Mouse (Mus musculus) midbrain, embryonic 11.5 days (tissue): ENCODE data around the gene Thrap3. TPM values are rescaled to one million over a fixed set of nuclear protein-coding genes. Genes with fewer than 3 reads are reported as not detected.

ENCODE experiments used
- ATAC-seq: fragments of 200-750 bp; cut with Nextera tagmentation; 2 replicates; pipeline ENCODE4 v1.8.0; 2017; ENCODE audit warnings: moderate TSS enrichment, moderate library complexity; ENCODE audit not compliant: low FRiP score
- DNase-seq: peaks from one replicate; pipeline ENCODE4 v3.0.0; 2015; ENCODE audit warnings: low spot score; ENCODE audit errors: missing footprints
- H3K27ac ChIP-seq: fragments of 300-500 bp; sonication (generic); 2 replicates; pipeline ENCODE4 v1.5.1; 2014; ENCODE audit warnings: low read depth, low read length
- H3K27me3 ChIP-seq: fragments of 300-500 bp; sonication (generic); 2 replicates; pipeline ENCODE4 v1.6.1; 2014; ENCODE audit warnings: mild to moderate bottlenecking, low read length, moderate library complexity, mixed read lengths; ENCODE audit not compliant: control insufficient read depth, insufficient read depth
- H3K36me3 ChIP-seq: fragments of 300-500 bp; sonication (generic); 2 replicates; pipeline ENCODE4 v1.6.1; 2014; ENCODE audit warnings: mild to moderate bottlenecking, low read length, moderate library complexity, mixed read lengths; ENCODE audit not compliant: control insufficient read depth, insufficient read depth
- H3K4me1 ChIP-seq: fragments of 300-500 bp; sonication (generic); 2 replicates; pipeline ENCODE4 v1.6.1; 2014; ENCODE audit warnings: low read length; ENCODE audit not compliant: control insufficient read depth, insufficient read depth
- H3K4me2 ChIP-seq: fragments of 300-500 bp; sonication (generic); 2 replicates; pipeline ENCODE4 v1.6.1; 2014; ENCODE audit warnings: mild to moderate bottlenecking, moderate library complexity
- H3K4me3 ChIP-seq: fragments of 300-500 bp; sonication (generic); 2 replicates; pipeline ENCODE4 v1.5.1; 2014; ENCODE audit warnings: low read depth, low read length
- H3K9ac ChIP-seq: fragments of 300-500 bp; sonication (generic); 2 replicates; pipeline ENCODE4 v1.6.1; 2014; ENCODE audit warnings: low read length
- H3K9me3 ChIP-seq: fragments of 300-500 bp; sonication (generic); 2 replicates; pipeline ENCODE4 v1.6.1; 2016; ENCODE audit warnings: low read length; ENCODE audit not compliant: control insufficient read depth
- WGBS: fragments of 180-500 bp; shearing (Covaris S2); extraction: QIAGEN DNeasy Blood & Tissue Kit; methylation state at CpG from one replicate; pipeline ENCODE4 v1.1.7; 2014; 5-methylcytosine and 5-hydroxymethylcytosine counted together
- polyA plus RNA-seq: library from polyadenylated mRNA; unstranded; fragments of >200 nt; fragmentation: Nextera tagmentation; extraction: Ambion mirVana; gene quantifications from 2 replicates; pipeline ENCODE4 v1.2.1, GENCODE M21; 2014

The Thrap3 gene
- polyA plus RNA-seq, 1 experiment from 2014 or later, result 192 TPM

GRCm38 (mm10) chr4:126163685-126164084, 38.9 kb downstream of the Thrap3 start:
- H3K36me3 ChIP-seq, result peaks cover 13% of the 10 kb centered on the region
- no peak overlapping the region for H3K4me2 ChIP-seq
- H3K9ac ChIP-seq, result no peak overlapping the region
- no peaks in the 10 kb centered on the region for H3K9me3 ChIP-seq
- no peaks in the 10 kb centered on the region for H3K27me3 ChIP-seq
- DNase-seq (no peak), ATAC-seq (no peak)
- no peak overlapping the region for H3K27ac ChIP-seq
- 65% methylated on average over 4 of the region's 4 CpGs for WGBS
- H3K4me3 ChIP-seq, result no peak overlapping the region
- peaks cover 8% of the 10 kb centered on the region for H3K4me1 ChIP-seq

DNA sequence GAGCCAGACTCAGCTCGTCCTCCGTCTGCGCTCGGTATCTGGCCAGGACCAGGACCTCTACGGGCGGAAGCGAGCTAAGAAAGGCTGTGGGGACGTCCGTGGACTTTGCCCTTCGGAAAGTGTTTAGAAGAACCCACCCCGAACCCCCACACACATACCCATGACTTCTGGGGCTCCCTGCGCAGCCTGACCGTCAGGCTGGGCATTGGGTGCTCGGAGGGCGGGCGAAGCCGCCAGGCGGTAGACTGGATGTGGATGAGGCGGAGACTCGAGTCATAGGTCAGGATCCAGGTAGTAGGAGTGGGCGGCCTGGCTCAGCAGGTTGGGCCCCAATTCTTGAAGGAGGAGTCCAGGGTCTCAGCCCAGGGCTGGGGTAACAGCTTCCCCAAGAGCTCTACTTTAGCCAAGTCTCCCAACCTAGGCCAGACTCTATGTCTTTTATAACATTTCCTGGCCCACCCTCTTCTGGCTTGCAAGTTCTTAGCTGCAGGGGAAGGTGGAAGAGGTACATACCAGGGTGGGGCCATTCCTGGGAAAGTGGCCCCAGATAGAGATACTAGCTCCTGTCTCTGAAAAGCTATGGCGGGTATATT, 39.4 kb downstream of the Thrap3 start, which contains the start of gene Sh3d21:
TSS of gene Sh3d21 (minus strand) at position 425 of the 593 bp plus-strand sequence.
- WGBS, result 6% methylated on average over 22 of the region's 22 CpGs
- Histone ChIP-seq H3K4me2 (peak within 1 kb of the TSS; percentile 98), H3K4me1 (peaks cover 8% of the 10 kb centered on the region), H3K27me3 (no peaks in the 10 kb centered on the region), H3K27ac (no peak within 1 kb of the TSS), H3K9me3 (no peaks in the 10 kb centered on the region), H3K9ac (peak within 1 kb of the TSS; percentile 77), H3K36me3 (peaks cover 11% of the 10 kb centered on the region), H3K4me3 (peak within 1 kb of the TSS; percentile 49)
- DNase-seq (peak; percentile 93), ATAC-seq (peak; percentile 34; the same call in 1 of the 2 replicates)

- no peak overlapping the region for H3K27ac ChIP-seq
- peak overlapping the region; percentile 49 for H3K4me3 ChIP-seq
- ATAC-seq (peak; percentile 89), DNase-seq (peak; percentile 95)
- peak overlapping the region; percentile 98 for H3K4me2 ChIP-seq
- H3K9me3 ChIP-seq, result no peaks in the 10 kb centered on the region
- H3K4me1 ChIP-seq, result peaks cover 8% of the 10 kb centered on the region
- H3K9ac ChIP-seq, result peak overlapping the region; percentile 77
- no peaks in the 10 kb centered on the region for H3K27me3 ChIP-seq
- peaks cover 7% of the 10 kb centered on the region; the same call in 1 of the 2 replicates for H3K36me3 ChIP-seq
- under 1% methylated on average over 44 of the region's 44 CpGs for WGBS
These were observed 40.0 kb downstream of the Thrap3 start for GRCm38 (mm10) chr4:126162544-126163066.

GRCm38 (mm10) chr4:126161986-126162385, 40.6 kb downstream of the Thrap3 start:
- ATAC-seq (no peak), DNase-seq (no peak)
- H3K27ac ChIP-seq, result no peak overlapping the region
- H3K4me2 ChIP-seq, result peak overlapping the region; percentile 98
- peaks cover 8% of the 10 kb centered on the region for H3K4me1 ChIP-seq
- no peaks in the 10 kb centered on the region for H3K9me3 ChIP-seq
- 62% methylated on average over 9 of the region's 9 CpGs for WGBS
- H3K27me3 ChIP-seq, result no peaks in the 10 kb centered on the region
- peaks cover 7% of the 10 kb centered on the region; the same call in 1 of the 2 replicates for H3K36me3 ChIP-seq
- no peak overlapping the region for H3K9ac ChIP-seq
- no peak overlapping the region for H3K4me3 ChIP-seq

DNA sequence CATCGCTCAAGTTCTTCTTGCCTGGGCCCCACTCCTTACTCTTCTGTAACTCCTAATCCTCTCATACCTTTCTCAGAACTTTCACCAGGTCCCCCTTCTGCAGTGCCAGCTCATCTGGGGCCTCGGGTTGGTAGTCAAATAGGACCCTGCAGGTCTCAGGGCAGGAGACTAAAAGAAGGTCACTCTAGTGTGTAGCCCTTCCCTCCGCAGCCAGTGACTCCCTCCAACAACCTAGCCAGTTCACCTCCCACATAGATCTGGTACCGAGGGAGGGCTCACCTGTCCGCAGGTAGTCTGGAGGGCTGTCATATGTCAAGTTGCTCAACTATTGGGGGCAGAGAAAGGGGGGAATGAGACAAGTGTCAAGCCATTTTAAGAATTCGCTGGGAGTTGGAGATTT, 41.1 kb downstream of the Thrap3 start:
- Histone ChIP-seq H3K9ac (no peak overlapping the region), H3K36me3 (peaks cover 2% of the 10 kb centered on the region; the same call in 1 of the 2 replicates), H3K4me3 (no peak overlapping the region), H3K27ac (no peak overlapping the region), H3K27me3 (no peaks in the 10 kb centered on the region), H3K4me2 (no peak overlapping the region), H3K9me3 (no peaks in the 10 kb centered on the region), H3K4me1 (peaks cover 8% of the 10 kb centered on the region)
- ATAC-seq, result no peak
- no peak for DNase-seq
- WGBS, result 91% methylated on average over 6 of the region's 6 CpGs

DNA sequence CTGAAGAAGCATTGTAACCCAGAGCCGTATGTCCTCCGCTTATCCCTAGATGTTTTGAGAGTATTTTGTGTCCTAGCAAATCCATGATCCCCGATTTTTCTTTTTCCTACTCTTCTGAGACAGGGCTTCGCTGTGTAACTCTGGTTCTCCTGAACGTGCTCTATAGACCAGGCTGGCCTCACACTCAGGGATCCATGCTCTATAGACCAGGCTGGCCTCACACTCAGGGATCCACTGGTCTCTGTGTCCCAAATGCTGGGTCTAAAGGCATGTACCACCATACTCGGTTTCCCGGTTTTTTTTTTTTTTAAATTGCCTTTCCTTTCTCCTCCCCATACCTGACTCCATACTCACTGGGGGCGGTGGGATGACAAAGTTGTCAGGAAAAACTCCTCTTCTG, 41.6 kb downstream of the Thrap3 start:
- no peak overlapping the region for H3K9ac ChIP-seq
- H3K4me2 ChIP-seq, result no peak overlapping the region
- H3K27ac ChIP-seq, result no peak overlapping the region
- ATAC-seq (no peak), DNase-seq (no peak)
- H3K4me3 ChIP-seq, result no peak overlapping the region
- H3K36me3 ChIP-seq, result no peaks in the 10 kb centered on the region; the same call in 1 of the 2 replicates
- 95% methylated on average over 8 of the region's 8 CpGs for WGBS
- H3K27me3 ChIP-seq, result no peaks in the 10 kb centered on the region
- peaks cover 8% of the 10 kb centered on the region for H3K4me1 ChIP-seq
- H3K9me3 ChIP-seq, result no peaks in the 10 kb centered on the region

- DNase-seq, result no peak
- Histone ChIP-seq H3K4me3 (no peak overlapping the region), H3K9me3 (no peaks in the 10 kb centered on the region), H3K36me3 (no peaks in the 10 kb centered on the region), H3K27me3 (no peaks in the 10 kb centered on the region), H3K4me1 (peaks cover 8% of the 10 kb centered on the region), H3K27ac (no peak overlapping the region), H3K9ac (no peak overlapping the region), H3K4me2 (no peak overlapping the region)
- 79% methylated on average over 8 of the region's 8 CpGs for WGBS
- no peak for ATAC-seq
These were observed 43.1 kb downstream of the Thrap3 start for GRCm38 (mm10) chr4:126159455-126159854.

- Histone ChIP-seq H3K9me3 (no peaks in the 10 kb centered on the region), H3K4me3 (no peak overlapping the region), H3K27me3 (no peaks in the 10 kb centered on the region), H3K4me2 (no peak overlapping the region), H3K9ac (no peak overlapping the region), H3K27ac (no peak overlapping the region), H3K4me1 (no peaks in the 10 kb centered on the region; the same call in 1 of the 2 replicates), H3K36me3 (no peaks in the 10 kb centered on the region)
- 86% methylated on average over 6 of the region's 6 CpGs for WGBS
- DNase-seq (no peak), ATAC-seq (no peak)
These were observed 45.0 kb downstream of the Thrap3 start for GRCm38 (mm10) chr4:126157562-126157961.

- H3K27ac ChIP-seq, result no peak overlapping the region
- no peaks in the 10 kb centered on the region; the same call in 1 of the 2 replicates for H3K4me1 ChIP-seq
- no peak overlapping the region for H3K9ac ChIP-seq
- no peak overlapping the region for H3K4me2 ChIP-seq
- WGBS, result 62% methylated on average over 5 of the region's 5 CpGs
- no peaks in the 10 kb centered on the region for H3K36me3 ChIP-seq
- ATAC-seq (no peak), DNase-seq (peak; percentile 89)
- H3K4me3 ChIP-seq, result no peak overlapping the region
- H3K27me3 ChIP-seq, result no peaks in the 10 kb centered on the region
- H3K9me3 ChIP-seq, result no peaks in the 10 kb centered on the region
These were observed 45.9 kb downstream of the Thrap3 start for GRCm38 (mm10) chr4:126156617-126157016.
